Mouse (Mus musculus) embryonic facial prominence, embryonic 15.5 days (tissue): ENCODE data around the gene Ism1. TPM values are rescaled to one million over a fixed set of nuclear protein-coding genes. Genes with fewer than 3 reads are reported as not detected.

Experiments used
- ATAC-seq: fragments of 200-750 bp; cut with Nextera tagmentation; 2 replicates; pipeline ENCODE4 v1.8.0; 2017; ENCODE audit warnings: low read depth, moderate TSS enrichment; ENCODE audit not compliant: insufficient number of reproducible peaks, low FRiP score, low TSS enrichment
- H3K27ac ChIP-seq: fragments of 300-500 bp; sonication (generic); replicated peaks from 2 replicates; pipeline ENCODE4 v1.5.1; 2015; ENCODE audit warnings: mild to moderate bottlenecking, inconsistent platforms
- H3K27me3 ChIP-seq: fragments of 300-500 bp; sonication (generic); 2 replicates; pipeline ENCODE4 v1.6.1; 2015; ENCODE audit warnings: inconsistent platforms
- H3K36me3 ChIP-seq: fragments of 300-500 bp; sonication (generic); 2 replicates; pipeline ENCODE4 v1.6.1; 2015; ENCODE audit warnings: mild to moderate bottlenecking, inconsistent platforms
- H3K4me1 ChIP-seq: fragments of 300-500 bp; sonication (generic); 2 replicates; pipeline ENCODE4 v1.6.1; 2015; ENCODE audit warnings: inconsistent platforms
- H3K4me2 ChIP-seq: fragments of 300-500 bp; sonication (generic); replicated peaks from 2 replicates; pipeline ENCODE4 v1.6.1; 2015; ENCODE audit warnings: mild to moderate bottlenecking, inconsistent platforms
- H3K4me3 ChIP-seq: fragments of 300-500 bp; sonication (generic); replicated peaks from 2 replicates; pipeline ENCODE4 v1.5.1; 2015; ENCODE audit warnings: mild to moderate bottlenecking, inconsistent platforms
- H3K9ac ChIP-seq: fragments of 300-500 bp; sonication (generic); 2 replicates; pipeline ENCODE4 v1.6.1; 2015; ENCODE audit warnings: inconsistent platforms
- H3K9me3 ChIP-seq: fragments of 300-500 bp; sonication (generic); replicated peaks from 2 replicates; pipeline ENCODE4 v1.6.1; 2016; ENCODE audit warnings: inconsistent platforms
- WGBS: fragments of 180-500 bp; shearing (Covaris S2); methylation state at CpG from one replicate; pipeline ENCODE4 v1.1.7; 2015; 5-methylcytosine and 5-hydroxymethylcytosine counted together
- polyA plus RNA-seq: library from polyadenylated mRNA; unstranded; fragments of >200 nt; fragmentation: Nextera tagmentation; extraction: Ambion mirVana; gene quantifications from 2 replicates; pipeline ENCODE4 v1.2.1, GENCODE M21; 2015

Ism1 gene
- polyA plus RNA-seq = 4.1 and 4.2 TPM in 2 replicates

DNA sequence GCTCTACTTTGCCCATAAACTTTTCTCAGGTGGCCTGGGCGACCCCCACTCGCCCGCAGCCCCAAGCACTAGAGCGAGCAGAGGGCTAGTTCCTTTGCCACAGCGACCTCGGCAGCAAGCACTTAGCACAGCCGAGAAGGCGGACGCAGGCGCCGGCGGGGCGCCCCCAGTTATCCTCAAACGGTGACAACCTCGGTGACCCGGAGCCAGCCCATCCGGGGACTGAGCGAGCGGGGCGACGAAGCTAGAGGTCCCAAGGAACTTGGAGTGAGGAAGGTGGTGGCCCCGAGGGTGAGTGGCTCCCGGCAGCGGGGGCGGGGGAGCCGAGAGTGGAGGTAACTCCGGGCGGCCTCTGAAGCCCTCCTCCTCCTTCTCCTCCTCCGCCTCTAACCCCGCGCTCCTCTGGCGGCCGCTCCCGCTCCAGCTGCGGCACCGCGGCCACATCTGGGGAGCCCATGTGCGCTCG is at the start of gene Ism1:
TSS of gene Ism1 (plus strand) at position 370 of the 466 bp plus-strand sequence.
- WGBS = 0% methylated on average over 34 of the region's 39 CpGs
- Histone ChIP-seq H3K27me3 (peaks cover 15% of the 10 kb centered on the region), H3K27ac (peak within 1 kb of the TSS; percentile 82), H3K9ac (peak within 1 kb of the TSS; percentile 65), H3K4me1 (peaks cover 17% of the 10 kb centered on the region), H3K36me3 (no peaks in the 10 kb centered on the region), H3K9me3 (no peaks in the 10 kb centered on the region), H3K4me2 (peak within 1 kb of the TSS; percentile 98), H3K4me3 (peak within 1 kb of the TSS; percentile 88)
- ATAC-seq = peak; percentile 64

DNA sequence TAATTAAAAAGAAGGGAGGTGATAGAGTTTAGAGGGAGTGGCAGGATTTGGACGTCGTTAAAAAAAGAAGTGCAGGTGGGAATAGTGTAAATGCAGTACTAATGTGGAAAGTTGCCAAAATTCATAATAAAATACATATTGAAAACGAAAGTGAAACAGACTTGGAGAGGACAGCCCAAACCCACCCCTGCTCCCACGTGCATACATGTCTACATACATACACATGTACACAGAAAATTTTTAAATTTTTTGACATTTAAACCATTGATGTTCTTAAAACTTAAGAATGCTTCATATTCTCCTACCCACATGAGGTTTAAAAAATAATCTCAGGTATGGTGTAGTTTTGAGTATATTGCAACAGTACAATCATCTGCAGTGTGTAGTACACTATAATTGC is 49.2 kb upstream of the Ism1 start:
- no peak overlapping the region for H3K4me2 ChIP-seq

DNA sequence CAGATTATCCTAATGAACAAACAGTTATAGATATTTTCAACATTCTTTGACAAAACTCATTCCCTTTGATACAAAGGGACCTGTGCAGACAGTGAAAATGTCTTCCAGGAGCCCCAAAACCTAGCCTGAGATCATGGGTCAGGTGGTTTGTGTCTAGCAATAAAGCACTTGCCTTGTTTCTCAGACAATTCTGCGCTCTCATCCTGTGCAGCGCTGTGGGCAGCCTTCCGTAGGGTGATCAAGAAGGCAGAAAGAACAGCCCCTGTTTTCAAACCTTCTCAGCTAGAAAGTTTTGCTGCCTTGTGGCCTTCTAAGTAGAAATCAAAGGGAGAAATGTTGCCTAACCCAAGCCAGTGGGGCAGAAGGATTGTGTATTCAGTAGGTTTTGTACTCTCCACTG is 48.3 kb upstream of the Ism1 start:
- H3K4me1 ChIP-seq = no peaks in the 10 kb centered on the region
- no peak overlapping the region for H3K9ac ChIP-seq
- H3K27me3 ChIP-seq = no peaks in the 10 kb centered on the region
- H3K27ac ChIP-seq = no peak overlapping the region
- no peak for ATAC-seq
- WGBS = 93% methylated on average over 3 of the region's 3 CpGs
- H3K36me3 ChIP-seq = no peaks in the 10 kb centered on the region
- no peak overlapping the region for H3K4me3 ChIP-seq
- no peak overlapping the region for H3K4me2 ChIP-seq
- no peaks in the 10 kb centered on the region for H3K9me3 ChIP-seq

More for the DNA sequence above, 49.2 kb upstream of the Ism1 start:
- WGBS = 59% methylated on average over 4 of the region's 4 CpGs
- no peak overlapping the region for H3K9ac ChIP-seq
- H3K4me1 ChIP-seq = no peaks in the 10 kb centered on the region
- H3K27ac ChIP-seq = no peak overlapping the region
- no peak overlapping the region for H3K4me3 ChIP-seq
- H3K36me3 ChIP-seq = no peaks in the 10 kb centered on the region
- ATAC-seq = no peak
- H3K9me3 ChIP-seq = no peaks in the 10 kb centered on the region
- H3K27me3 ChIP-seq = no peaks in the 10 kb centered on the region

DNA sequence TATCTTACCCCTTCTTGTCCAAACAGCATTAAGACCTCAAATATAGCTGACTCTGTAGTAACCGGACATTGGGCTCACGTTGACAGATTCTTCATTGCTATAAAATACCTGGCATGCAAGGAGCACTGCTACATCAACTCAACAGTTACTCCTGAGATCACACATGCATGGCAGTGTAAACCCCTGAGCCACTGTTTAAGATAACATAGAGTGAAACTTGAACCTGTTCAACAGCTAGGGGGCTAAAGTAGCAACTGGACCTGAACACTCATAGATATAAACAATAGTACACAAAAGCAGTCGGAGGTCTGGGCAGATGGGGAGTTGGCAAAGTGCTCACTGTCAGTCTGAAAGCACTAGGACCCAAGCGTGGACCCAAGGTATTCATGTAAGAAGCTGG is 43.5 kb upstream of the Ism1 start:
- H3K36me3 ChIP-seq = no peaks in the 10 kb centered on the region
- no peaks in the 10 kb centered on the region for H3K27me3 ChIP-seq
- WGBS = 69% methylated on average over 4 of the region's 4 CpGs
- no peak for ATAC-seq
- no peaks in the 10 kb centered on the region for H3K9me3 ChIP-seq
- H3K27ac ChIP-seq = no peak overlapping the region
- H3K4me1 ChIP-seq = no peaks in the 10 kb centered on the region
- no peak overlapping the region for H3K4me2 ChIP-seq
- no peak overlapping the region for H3K4me3 ChIP-seq
- H3K9ac ChIP-seq = no peak overlapping the region

DNA sequence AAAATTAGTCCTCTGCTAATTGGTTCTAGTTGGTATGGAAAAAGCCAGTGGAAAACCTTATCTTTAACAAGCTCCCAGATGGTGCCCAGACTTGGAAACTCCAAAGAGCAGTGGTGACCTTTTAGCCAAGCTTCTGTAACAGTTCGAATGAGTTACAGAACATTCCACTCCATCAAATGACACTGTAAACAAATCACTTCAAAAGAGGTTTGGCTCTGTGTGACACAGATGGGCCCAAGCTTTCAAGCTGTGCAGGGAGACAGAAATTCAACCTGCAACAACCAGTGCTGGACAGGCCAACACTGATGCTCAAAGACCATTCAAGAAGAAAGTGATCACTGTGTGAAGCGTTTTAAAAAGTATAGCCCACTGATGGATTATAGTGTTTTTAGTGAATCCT is 40.1 kb upstream of the Ism1 start:
- Histone ChIP-seq H3K4me3 (no peak overlapping the region), H3K9ac (no peak overlapping the region), H3K36me3 (no peaks in the 10 kb centered on the region), H3K27ac (no peak overlapping the region), H3K27me3 (no peaks in the 10 kb centered on the region), H3K4me2 (no peak overlapping the region), H3K9me3 (no peaks in the 10 kb centered on the region), H3K4me1 (no peaks in the 10 kb centered on the region)
- 48% methylated on average over 2 of the region's 2 CpGs for WGBS
- no peak for ATAC-seq

DNA sequence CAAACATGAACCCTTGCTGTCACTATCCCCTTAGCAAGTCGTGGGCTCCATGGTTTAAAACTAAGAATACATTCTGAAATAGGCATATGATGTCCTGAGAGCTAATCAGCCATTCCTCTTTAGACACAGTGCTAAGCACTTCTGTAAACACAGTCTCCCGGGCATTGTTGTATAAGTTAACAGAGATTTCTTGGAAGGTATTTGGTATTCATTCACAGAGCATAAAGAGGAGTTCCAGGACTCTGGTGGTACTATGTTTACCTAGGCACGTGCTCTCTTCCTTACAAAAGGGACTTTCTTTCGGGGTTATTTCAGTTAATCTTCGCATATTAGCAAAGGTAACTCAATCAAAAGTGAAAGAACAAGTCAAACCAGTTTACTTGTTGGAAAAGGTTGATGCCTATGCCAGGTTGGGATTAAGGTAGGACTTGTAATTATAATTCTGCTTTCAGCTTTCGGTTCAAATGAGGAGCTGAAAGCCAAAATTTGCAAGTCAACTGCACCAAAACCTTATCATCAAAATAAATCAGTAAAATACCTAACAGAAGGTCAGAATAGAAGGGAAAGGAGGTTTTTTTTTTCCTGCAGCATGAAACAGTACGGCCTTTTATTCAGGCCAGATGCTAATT is 36.1 kb upstream of the Ism1 start:
- no peaks in the 10 kb centered on the region for H3K9me3 ChIP-seq
- H3K27ac ChIP-seq = no peak overlapping the region
- H3K27me3 ChIP-seq = no peaks in the 10 kb centered on the region
- ATAC-seq = no peak
- H3K4me1 ChIP-seq = no peaks in the 10 kb centered on the region
- H3K4me3 ChIP-seq = no peak overlapping the region
- H3K36me3 ChIP-seq = no peaks in the 10 kb centered on the region
- H3K9ac ChIP-seq = no peak overlapping the region
- H3K4me2 ChIP-seq = no peak overlapping the region
- WGBS = 35% methylated on average over 7 of the region's 7 CpGs

DNA sequence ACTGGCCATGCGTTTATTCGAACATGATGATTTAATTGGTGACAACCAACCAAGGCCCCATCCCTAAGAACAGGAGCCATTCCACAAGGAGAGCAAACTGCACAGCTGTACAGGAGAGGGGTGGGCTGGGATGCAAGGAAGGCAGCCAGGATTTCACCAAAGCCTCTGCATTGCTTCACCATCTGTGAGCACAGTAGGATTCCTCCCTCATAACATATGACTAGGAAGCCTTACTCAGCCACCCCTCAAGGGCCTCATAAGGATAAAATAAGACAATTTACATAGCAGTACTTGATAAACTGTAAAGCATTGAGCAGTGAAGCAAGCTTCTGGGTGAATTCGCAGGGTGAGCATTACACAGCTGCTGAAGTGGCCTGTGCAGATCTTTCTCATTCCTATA is 28.5 kb upstream of the Ism1 start:
- H3K4me1 ChIP-seq = no peaks in the 10 kb centered on the region
- H3K4me3 ChIP-seq = no peak overlapping the region
- H3K4me2 ChIP-seq = no peak overlapping the region
- 67% methylated on average over 3 of the region's 3 CpGs for WGBS
- no peaks in the 10 kb centered on the region for H3K27me3 ChIP-seq
- H3K9ac ChIP-seq = no peak overlapping the region
- H3K9me3 ChIP-seq = no peaks in the 10 kb centered on the region
- ATAC-seq = no peak
- no peak overlapping the region for H3K27ac ChIP-seq
- H3K36me3 ChIP-seq = no peaks in the 10 kb centered on the region

DNA sequence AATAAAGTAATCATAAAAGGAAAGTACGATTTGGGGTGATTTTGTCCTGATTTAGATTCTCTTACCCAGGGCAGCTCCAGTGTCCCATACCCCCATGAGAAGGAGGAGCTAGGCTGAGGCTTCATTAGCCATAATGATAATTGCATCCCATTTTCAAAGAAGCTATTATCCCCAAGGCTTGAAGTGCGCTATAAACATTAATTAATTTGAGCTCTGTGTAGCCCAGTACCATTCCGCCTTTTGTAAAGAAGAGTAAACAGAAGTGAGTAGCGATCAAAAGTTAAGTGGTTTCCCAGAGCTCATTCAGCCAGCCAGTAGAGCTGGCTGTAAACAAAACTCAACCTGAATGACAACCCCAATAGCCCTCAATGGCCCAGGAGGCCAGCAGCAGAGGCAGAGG is 21.2 kb upstream of the Ism1 start:
- Histone ChIP-seq H3K27ac (no peak overlapping the region), H3K27me3 (no peaks in the 10 kb centered on the region)
- no peak for ATAC-seq

DNA sequence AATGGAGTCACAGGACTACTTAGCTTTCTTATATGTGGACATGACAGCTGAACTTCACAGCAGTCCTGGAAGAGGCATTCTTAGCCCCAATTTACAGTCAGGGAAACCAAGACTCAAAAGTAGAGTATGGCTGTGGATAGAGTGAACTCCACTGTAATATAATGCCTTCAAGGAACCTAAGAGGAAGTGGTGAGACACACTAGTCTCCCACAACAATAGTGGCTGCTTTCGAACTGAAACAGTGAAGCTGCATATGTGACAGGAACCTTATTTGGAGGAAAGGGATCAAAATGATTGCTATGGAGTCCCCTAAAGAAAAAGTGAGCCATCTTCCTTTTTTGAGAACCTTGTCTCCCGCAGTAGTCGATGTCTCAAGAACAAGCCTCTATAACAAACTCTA is 6.1 kb upstream of the Ism1 start:
- Histone ChIP-seq H3K9me3 (no peaks in the 10 kb centered on the region), H3K27ac (no peak overlapping the region), H3K4me2 (no peak overlapping the region), H3K36me3 (no peaks in the 10 kb centered on the region), H3K27me3 (peaks cover 11% of the 10 kb centered on the region), H3K9ac (no peak overlapping the region), H3K4me1 (peaks cover 7% of the 10 kb centered on the region), H3K4me3 (no peak overlapping the region)
- ATAC-seq = no peak
- WGBS = 87% methylated on average over 3 of the region's 3 CpGs

More for the DNA sequence above, 21.2 kb upstream of the Ism1 start:
- Histone ChIP-seq H3K4me2 (no peak overlapping the region), H3K4me1 (no peaks in the 10 kb centered on the region), H3K36me3 (no peaks in the 10 kb centered on the region), H3K9ac (no peak overlapping the region), H3K9me3 (no peaks in the 10 kb centered on the region), H3K4me3 (no peak overlapping the region)
- 54% methylated on average over 4 of the region's 4 CpGs for WGBS

DNA sequence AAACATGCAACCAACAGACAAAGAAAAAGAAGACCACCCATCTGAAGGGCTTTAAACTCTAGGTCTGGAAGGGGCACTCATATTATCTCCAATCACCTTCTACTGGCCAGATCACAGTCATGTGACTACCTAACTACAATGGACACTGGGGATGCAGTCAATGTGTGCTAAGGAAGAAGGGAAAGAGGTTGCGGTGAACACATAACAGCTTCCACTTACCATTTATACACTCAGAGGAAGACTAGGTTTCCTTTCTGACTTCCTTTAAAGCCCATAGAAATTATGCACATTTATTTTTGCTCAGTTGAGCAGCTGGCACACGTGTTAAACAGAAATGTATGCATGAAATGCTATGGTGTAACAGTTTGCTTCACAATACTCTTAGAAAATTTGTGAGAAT is 5.6 kb upstream of the Ism1 start:
- 49% methylated on average over 2 of the region's 2 CpGs for WGBS
- Histone ChIP-seq H3K9ac (no peak overlapping the region), H3K27me3 (peaks cover 11% of the 10 kb centered on the region), H3K9me3 (no peaks in the 10 kb centered on the region), H3K27ac (no peak overlapping the region), H3K4me1 (peaks cover 10% of the 10 kb centered on the region), H3K4me3 (no peak overlapping the region), H3K36me3 (no peaks in the 10 kb centered on the region), H3K4me2 (no peak overlapping the region)
- ATAC-seq = no peak

DNA sequence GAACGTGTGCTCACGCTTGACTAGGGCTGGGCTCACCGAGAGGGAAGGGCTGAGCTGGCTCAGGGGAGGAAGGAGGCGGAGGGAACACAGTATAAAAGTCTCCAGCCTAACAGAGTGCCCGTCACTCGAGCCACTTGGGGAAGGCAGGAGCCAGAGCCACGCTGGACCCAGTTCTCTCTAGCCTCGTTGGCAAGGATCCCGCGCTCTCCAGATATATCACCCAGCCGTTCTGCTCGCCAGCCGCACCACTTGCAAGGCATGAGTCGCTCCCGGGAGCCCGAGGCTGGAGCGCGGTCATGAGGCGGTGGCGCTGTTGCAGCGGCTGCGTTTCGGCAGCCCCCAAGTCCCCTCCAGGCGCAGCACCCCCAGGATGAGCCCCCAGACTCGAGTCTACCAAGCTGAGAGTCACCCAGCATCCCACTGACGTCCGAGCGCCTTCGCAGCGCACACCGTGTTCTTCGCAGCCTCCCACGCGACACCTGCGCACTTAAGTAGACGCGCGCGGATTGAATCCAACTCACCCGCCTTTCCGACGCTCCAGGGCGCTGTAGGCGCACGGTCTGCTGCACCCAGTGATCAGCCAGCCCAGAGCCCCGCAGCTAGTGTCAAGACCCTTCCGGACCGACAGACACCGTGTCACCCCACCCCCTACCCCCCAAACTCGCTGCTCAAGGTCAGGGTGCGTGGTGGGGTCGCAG is 764 bp upstream of the Ism1 start:
- Histone ChIP-seq H3K27me3 (peaks cover 15% of the 10 kb centered on the region), H3K4me3 (peak overlapping the region; percentile 88), H3K9me3 (no peaks in the 10 kb centered on the region), H3K27ac (peak overlapping the region; percentile 82; the same call in 1 of the 2 replicates), H3K4me2 (peak overlapping the region; percentile 98), H3K4me1 (peaks cover 17% of the 10 kb centered on the region), H3K9ac (peak overlapping the region; percentile 65), H3K36me3 (no peaks in the 10 kb centered on the region)
- under 1% methylated on average over 52 of the region's 52 CpGs for WGBS
- peak; percentile 65; the same call in 1 of the 2 replicates for ATAC-seq
